8 mouse cellular contexts compared by ENCODE assay signal in the genomic region with DNA sequence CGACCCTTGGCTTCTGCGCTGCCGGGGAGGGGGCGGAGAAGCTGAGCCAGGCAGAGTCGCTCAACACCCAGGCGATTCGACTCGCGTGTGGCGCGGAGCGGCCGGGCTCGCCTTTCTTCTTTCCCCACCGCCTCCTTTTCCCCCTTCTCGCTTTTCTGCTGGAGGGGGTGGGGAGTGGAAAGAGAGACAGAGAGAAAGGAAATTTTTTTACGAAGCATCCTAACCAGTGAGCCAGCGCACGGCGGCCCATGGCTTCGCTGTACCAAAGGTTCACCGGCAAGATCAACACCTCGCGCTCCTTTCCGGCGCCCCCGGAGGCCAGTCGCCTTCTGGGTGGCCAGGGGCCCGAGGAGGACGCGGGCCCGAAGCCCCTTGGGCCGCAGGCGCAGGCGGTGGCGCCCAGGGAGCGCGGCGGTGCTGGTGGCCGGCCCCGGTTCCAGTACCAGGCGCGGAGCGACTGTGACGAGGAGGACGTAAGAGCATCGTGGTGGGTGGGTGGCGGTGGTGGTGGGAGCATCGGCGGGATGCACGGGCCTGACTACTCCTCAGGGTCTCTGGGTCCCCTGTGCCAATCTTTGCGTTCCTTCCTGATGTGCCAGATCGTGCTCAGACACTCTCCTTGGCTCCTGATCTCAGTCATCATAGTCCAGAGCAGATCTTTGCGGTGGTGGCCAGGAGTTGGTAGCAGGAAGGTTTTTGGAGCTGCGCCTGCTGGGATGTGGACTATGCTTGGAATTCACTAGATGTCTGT.
DNase-seq lines count a peak whose midpoint lies in the region; ATAC-seq lines count a peak whose summit lies in the region.

No protein-coding gene starts in this region.

- ATAC-seq in cerebellum, adult (ENCODE audit: insufficient number of reproducible peaks, low FRiP score, low TSS enrichment), result no peak; the same call in 1 of the 2 replicates
- ATAC-seq in neural tube, embryonic 14.5 days (ENCODE audit: low read depth), result peak; percentile 76

- peak overlapping the region; percentile 80 for H3K9ac ChIP-seq in neural tube, embryonic 14.5 days (replicated peaks; ENCODE audit: low read depth, low read length)

- no peaks in the 10 kb centered on the region for H3K9me3 ChIP-seq in forebrain, embryonic 10.5 days
- H3K9me3 ChIP-seq in neural tube, embryonic 14.5 days (ENCODE audit: control insufficient read depth, low read length), result no peaks in the 10 kb centered on the region

- peak; percentile 33 for DNase-seq in cerebellum, adult 11 months
- DNase-seq in ZHBTc4 (ENCODE audit: low read depth, low spot score), result peak; percentile 30
- DNase-seq in forebrain, embryonic 10.5 days (ENCODE audit: extremely low spot score, low spot score), result peak; percentile 20
- peak; percentile 40 to 51 for DNase-seq in layer of hippocampus, postnatal 25 days (ENCODE audit: extremely low spot score in 1 of 2, low spot score in 1 of 2)
- DNase-seq in gastrocnemius, adult 8-10 months (ENCODE audit: low spot score in 2 of 2), result no peak
- DNase-seq in spleen, adult 18-20 months, result no peak

- peak overlapping the region; percentile 89 for H3K4me2 ChIP-seq in neural tube, embryonic 14.5 days (ENCODE audit: low read depth, low read length)

- peaks cover 45% of the 10 kb centered on the region for H3K27me3 ChIP-seq in forebrain, embryonic 10.5 days (ENCODE audit: poor library complexity, severe bottlenecking)
- H3K27me3 ChIP-seq in neural tube, embryonic 14.5 days (ENCODE audit: control insufficient read depth, insufficient read depth, low read length), result no peaks in the 10 kb centered on the region

- no peaks in the 10 kb centered on the region for H3K36me3 ChIP-seq in forebrain, embryonic 10.5 days (replicated peaks)
- H3K36me3 ChIP-seq in neural tube, embryonic 14.5 days (ENCODE audit: control insufficient read depth, insufficient read depth, low read length), result no peaks in the 10 kb centered on the region

- peaks cover 30% of the 10 kb centered on the region for H3K4me1 ChIP-seq in forebrain, embryonic 10.5 days
- no peaks in the 10 kb centered on the region for H3K4me1 ChIP-seq in neural tube, embryonic 14.5 days (ENCODE audit: control insufficient read depth, insufficient read depth, low read length)

- H3K4me3 ChIP-seq in forebrain, embryonic 10.5 days, result peak overlapping the region; percentile 61
- peak overlapping the region; percentile 60 for H3K4me3 ChIP-seq in neural tube, embryonic 14.5 days (ENCODE audit: low read depth, low read length)

- peak overlapping the region; percentile 72 for H3K27ac ChIP-seq in forebrain, embryonic 10.5 days
- peak overlapping the region; percentile 55 for H3K27ac ChIP-seq in neural tube, embryonic 14.5 days (ENCODE audit: low read depth, low read length)

- 1% methylated on average over 55 of the region's 55 CpGs for WGBS in forebrain, embryonic 10.5 days
- WGBS in neural tube, embryonic 14.5 days, result 1% methylated on average over 52 of the region's 55 CpGs

Comparison
In these comparisons a context has a peak if more than half of its experiments do, and no peak if none do; other contexts are left out.
1. DNase-seq: peak in cerebellum, adult 11 months (single experiment), ZHBTc4 (single experiment), forebrain, embryonic 10.5 days (single experiment) and layer of hippocampus, postnatal 25 days (2 of 2); none in gastrocnemius, adult 8-10 months (0 of 2) and spleen, adult 18-20 months (0 of 2).